Mouse (Mus musculus) midbrain, embryonic 11.5 days (tissue): ENCODE results near the gene Phospho1. TPM values are rescaled to one million over a fixed set of nuclear protein-coding genes. Genes with fewer than 3 reads are reported as not detected.

ENCODE experiments used
- ATAC-seq: fragments of 200-750 bp; cut with Nextera tagmentation; 2 replicates; pipeline ENCODE4 v1.8.0; 2017; ENCODE audit warnings: moderate TSS enrichment, moderate library complexity; ENCODE audit not compliant: low FRiP score
- DNase-seq: peaks from one replicate; pipeline ENCODE4 v3.0.0; 2015; ENCODE audit warnings: low spot score; ENCODE audit errors: missing footprints
- H3K27ac ChIP-seq: fragments of 300-500 bp; sonication (generic); 2 replicates; pipeline ENCODE4 v1.5.1; 2014; ENCODE audit warnings: low read depth, low read length
- H3K27me3 ChIP-seq: fragments of 300-500 bp; sonication (generic); 2 replicates; pipeline ENCODE4 v1.6.1; 2014; ENCODE audit warnings: mild to moderate bottlenecking, low read length, moderate library complexity, mixed read lengths; ENCODE audit not compliant: control insufficient read depth, insufficient read depth
- H3K36me3 ChIP-seq: fragments of 300-500 bp; sonication (generic); 2 replicates; pipeline ENCODE4 v1.6.1; 2014; ENCODE audit warnings: mild to moderate bottlenecking, low read length, moderate library complexity, mixed read lengths; ENCODE audit not compliant: control insufficient read depth, insufficient read depth
- H3K4me1 ChIP-seq: fragments of 300-500 bp; sonication (generic); 2 replicates; pipeline ENCODE4 v1.6.1; 2014; ENCODE audit warnings: low read length; ENCODE audit not compliant: control insufficient read depth, insufficient read depth
- H3K4me2 ChIP-seq: fragments of 300-500 bp; sonication (generic); 2 replicates; pipeline ENCODE4 v1.6.1; 2014; ENCODE audit warnings: mild to moderate bottlenecking, moderate library complexity
- H3K4me3 ChIP-seq: fragments of 300-500 bp; sonication (generic); 2 replicates; pipeline ENCODE4 v1.5.1; 2014; ENCODE audit warnings: low read depth, low read length
- H3K9ac ChIP-seq: fragments of 300-500 bp; sonication (generic); 2 replicates; pipeline ENCODE4 v1.6.1; 2014; ENCODE audit warnings: low read length
- H3K9me3 ChIP-seq: fragments of 300-500 bp; sonication (generic); 2 replicates; pipeline ENCODE4 v1.6.1; 2016; ENCODE audit warnings: low read length; ENCODE audit not compliant: control insufficient read depth
- WGBS: fragments of 180-500 bp; shearing (Covaris S2); extraction: QIAGEN DNeasy Blood & Tissue Kit; methylation state at CpG from one replicate; pipeline ENCODE4 v1.1.7; 2014; 5-methylcytosine and 5-hydroxymethylcytosine counted together
- polyA plus RNA-seq: library from polyadenylated mRNA; unstranded; fragments of >200 nt; fragmentation: Nextera tagmentation; extraction: Ambion mirVana; gene quantifications from 2 replicates; pipeline ENCODE4 v1.2.1, GENCODE M21; 2014

Gene Phospho1
- polyA plus RNA-seq, 1 experiment from 2014 or later = not detected

DNA sequence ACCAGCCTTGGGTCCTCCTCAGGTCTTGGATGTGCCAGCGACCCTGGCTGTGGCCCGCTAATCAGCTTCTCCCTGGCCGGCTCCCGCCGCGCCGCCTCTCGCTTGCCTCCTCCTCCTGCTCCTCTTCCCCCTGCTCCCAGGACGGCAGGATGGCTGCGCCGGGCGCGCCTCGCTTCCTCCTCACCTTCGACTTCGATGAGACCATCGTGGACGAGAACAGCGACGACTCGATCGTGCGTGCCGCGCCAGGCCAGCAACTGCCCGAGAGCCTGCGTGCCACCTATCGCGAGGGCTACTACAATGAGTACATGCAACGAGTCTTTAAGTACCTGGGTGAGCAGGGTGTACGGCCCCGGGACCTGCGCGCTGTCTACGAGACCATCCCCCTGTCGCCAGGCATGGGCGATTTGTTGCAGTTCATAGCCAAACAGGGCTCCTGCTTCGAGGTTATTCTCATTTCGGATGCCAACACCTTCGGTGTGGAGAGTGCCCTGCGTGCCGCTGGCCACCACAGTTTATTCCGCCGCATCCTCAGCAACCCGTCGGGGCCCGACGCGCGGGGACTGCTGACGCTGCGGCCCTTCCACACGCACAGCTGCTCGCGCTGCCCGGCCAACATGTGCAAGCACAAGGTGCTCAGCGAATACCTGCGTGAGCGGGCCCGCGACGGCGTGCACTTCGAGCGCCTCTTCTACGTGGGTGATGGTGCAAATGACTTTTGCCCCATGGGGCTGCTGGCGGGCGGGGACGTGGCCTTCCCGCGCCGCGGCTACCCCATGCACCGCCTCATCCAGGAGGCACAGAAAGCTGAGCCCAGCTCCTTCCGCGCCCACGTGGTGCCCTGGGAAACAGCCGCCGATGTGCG, 6.3 kb downstream of the Phospho1 start:
- H3K4me3 ChIP-seq = peak overlapping the region; percentile 14; the same call in 1 of the 2 replicates
- WGBS = 3% methylated on average over 80 of the region's 80 CpGs
- no peak overlapping the region for H3K27ac ChIP-seq
- ATAC-seq (no peak), DNase-seq (peak; percentile 93)
- peaks cover 87% of the 10 kb centered on the region for H3K27me3 ChIP-seq
- no peaks in the 10 kb centered on the region for H3K9me3 ChIP-seq
- no peak overlapping the region for H3K9ac ChIP-seq
- no peaks in the 10 kb centered on the region for H3K36me3 ChIP-seq
- H3K4me2 ChIP-seq = peak overlapping the region; percentile 31
- H3K4me1 ChIP-seq = peaks cover 16% of the 10 kb centered on the region

DNA sequence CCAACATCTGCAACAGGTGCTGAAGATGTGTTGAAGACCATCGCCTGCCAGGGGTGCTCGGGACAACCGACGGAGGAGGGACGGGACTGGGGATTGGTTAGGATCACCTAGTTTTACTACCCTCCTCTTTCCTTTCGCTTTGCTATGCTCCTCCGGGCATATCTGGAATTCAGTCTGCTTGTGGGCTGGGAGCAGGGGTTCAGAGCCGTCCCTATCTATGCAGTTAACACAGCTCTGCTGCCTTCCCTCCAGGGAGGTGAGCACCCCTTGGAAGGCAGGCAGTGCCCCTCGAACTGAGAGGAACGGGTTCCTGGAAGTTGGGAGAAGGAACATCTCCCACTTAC, 6.9 kb downstream of the Phospho1 start:
- Histone ChIP-seq H3K27me3 (peaks cover 93% of the 10 kb centered on the region), H3K9ac (no peak overlapping the region), H3K4me3 (0 out of 2 replicates have a peak overlapping the region, but pooled peaks have one; percentile 7), H3K4me2 (peak overlapping the region; percentile 31), H3K9me3 (no peaks in the 10 kb centered on the region), H3K36me3 (no peaks in the 10 kb centered on the region), H3K4me1 (peaks cover 16% of the 10 kb centered on the region), H3K27ac (no peak overlapping the region)
- no peak for ATAC-seq
- WGBS = 7% methylated on average over 10 of the region's 10 CpGs
- peak; percentile 91 for DNase-seq

DNA sequence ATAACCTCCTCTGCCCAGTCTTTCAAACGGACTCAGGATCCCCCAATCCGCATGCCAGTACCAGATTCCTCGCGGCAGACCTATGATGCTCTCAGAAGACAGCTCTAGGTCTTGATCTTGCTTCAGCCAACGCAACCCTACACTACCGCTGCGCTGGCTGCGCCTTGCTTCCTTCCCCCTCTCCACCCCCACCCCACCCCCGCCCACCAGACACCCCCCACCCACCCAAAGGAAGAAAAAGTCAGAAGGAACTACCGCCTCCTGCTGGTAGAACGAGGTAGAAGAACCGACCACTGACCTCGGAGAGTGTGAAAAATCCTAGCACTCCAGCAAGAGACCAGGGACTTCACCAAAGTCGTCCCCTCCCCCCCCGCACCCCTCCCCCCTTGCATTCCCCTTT, 7.3 kb downstream of the Phospho1 start:
- Histone ChIP-seq H3K9me3 (no peaks in the 10 kb centered on the region), H3K36me3 (no peaks in the 10 kb centered on the region), H3K27me3 (peaks cover 92% of the 10 kb centered on the region), H3K4me3 (no peak overlapping the region), H3K4me1 (peaks cover 16% of the 10 kb centered on the region), H3K4me2 (no peak overlapping the region), H3K9ac (no peak overlapping the region), H3K27ac (no peak overlapping the region)
- no peak for ATAC-seq
- WGBS = 4% methylated on average over 15 of the region's 15 CpGs
- DNase-seq = no peak

DNA sequence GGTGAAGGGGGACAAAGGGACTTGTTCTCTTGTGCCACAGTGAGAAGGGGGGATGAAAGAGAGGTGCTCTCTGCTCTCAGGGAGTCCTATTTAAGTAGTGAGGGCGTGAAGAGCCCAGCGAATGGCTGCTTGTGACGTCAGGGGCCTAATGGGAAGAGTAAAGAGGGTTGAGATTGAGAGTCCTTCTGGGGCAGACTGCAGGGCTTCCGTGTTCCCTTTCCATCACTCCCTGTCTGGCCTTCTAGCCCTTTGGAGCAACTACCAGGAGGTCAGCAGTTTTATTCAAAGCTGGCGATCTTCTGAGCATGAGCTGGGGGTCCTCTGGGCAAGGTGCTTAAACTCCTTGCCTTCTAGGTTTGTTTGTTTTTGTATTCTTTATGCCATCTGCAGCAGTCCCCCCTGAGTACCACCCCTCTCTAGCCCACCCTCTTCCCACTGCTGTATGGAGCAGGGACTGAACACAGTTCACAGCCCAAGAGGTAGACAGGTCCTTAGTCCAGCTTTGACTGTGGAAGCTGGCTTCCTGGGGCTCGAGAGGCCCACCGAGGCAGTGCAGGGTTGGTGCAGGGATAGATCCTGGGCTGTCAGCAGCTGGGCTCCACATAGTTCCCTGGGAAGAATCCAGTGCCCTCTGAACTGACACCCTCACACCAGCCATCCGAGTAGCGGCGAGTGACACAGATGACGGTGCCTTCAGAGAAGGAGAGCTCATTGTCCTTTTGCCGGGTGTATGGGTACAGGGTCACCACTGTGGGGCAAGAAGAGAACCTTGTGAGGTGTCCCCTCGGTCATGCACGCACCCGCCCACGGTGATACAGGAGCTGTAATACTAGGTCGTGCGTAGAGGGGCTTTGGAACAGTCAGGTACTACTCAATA, 8.1 kb downstream of the Phospho1 start:
- no peak for ATAC-seq
- H3K4me1 ChIP-seq = peaks cover 16% of the 10 kb centered on the region

DNA sequence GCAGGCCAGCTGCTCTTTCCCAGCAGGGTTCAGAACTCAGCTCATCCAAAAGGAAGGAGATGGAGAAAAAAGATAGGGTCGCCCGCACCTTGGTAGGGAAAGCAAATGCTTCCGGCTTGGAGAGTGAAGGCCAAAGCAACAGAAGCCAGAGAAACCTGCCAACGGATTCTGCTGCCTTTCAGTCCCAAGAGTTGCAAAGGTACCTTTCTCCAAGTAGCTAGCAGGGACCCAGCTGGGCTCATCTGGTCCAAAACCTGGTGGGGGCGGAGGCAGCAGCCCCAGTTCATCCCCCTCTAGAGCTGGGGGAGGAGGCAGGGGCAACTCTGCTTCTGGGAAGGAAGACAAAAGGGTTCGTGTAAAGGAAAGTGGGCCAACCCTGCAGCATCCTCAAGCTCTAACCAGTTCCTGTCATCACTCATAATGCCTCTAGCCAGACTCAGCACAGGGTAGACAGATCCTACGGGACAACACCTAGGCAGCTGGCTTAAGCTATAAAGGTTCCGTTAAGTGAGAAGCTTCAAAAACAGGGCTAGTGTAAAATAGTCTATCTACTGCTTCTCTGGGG, 8.8 kb downstream of the Phospho1 start:
- peak; percentile 86 for DNase-seq
- no peak overlapping the region for H3K9ac ChIP-seq
- no peak overlapping the region for H3K27ac ChIP-seq
- no peak overlapping the region for H3K4me3 ChIP-seq
- no peak for ATAC-seq
- no peak overlapping the region for H3K4me2 ChIP-seq
- H3K4me1 ChIP-seq = peaks cover 16% of the 10 kb centered on the region
- 24% methylated on average over 8 of the region's 8 CpGs for WGBS
- no peaks in the 10 kb centered on the region for H3K36me3 ChIP-seq
- H3K27me3 ChIP-seq = peaks cover 83% of the 10 kb centered on the region
- no peaks in the 10 kb centered on the region for H3K9me3 ChIP-seq

More for the DNA sequence above, 8.1 kb downstream of the Phospho1 start:
- DNase-seq = peak; percentile 90
- Histone ChIP-seq H3K36me3 (no peaks in the 10 kb centered on the region), H3K27me3 (peaks cover 86% of the 10 kb centered on the region), H3K4me3 (no peak overlapping the region), H3K9ac (no peak overlapping the region), H3K9me3 (no peaks in the 10 kb centered on the region), H3K4me2 (no peak overlapping the region), H3K27ac (no peak overlapping the region)
- WGBS = 36% methylated on average over 18 of the region's 18 CpGs

DNA sequence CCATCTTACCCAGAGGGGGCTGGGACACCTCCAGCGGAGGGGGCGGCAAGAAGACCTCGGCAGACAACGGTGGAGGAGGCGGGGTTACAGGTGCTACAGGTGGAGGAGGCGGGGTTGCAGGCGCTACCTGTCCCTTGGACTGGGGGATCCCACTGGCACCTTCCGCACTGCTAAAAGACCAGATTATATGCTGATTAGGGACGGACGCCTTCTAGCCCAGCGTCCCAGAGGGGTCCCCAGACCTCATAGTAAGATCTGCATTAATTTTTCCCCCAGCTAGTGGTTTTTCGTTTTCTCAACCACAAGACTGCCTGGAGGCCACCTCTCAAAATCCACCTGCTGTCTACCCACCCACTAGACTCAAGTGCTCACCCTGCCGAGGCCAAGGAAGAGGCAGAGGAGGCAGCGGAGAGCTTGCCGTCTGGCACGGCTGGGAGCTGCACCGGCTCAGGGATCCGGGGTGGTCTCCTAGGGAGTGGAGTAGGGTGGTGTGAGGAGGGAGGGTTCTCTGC, 9.4 kb downstream of the Phospho1 start:
- DNase-seq = no peak
- Histone ChIP-seq H3K4me1 (peaks cover 16% of the 10 kb centered on the region), H3K9ac (no peak overlapping the region), H3K36me3 (no peaks in the 10 kb centered on the region), H3K27me3 (peaks cover 77% of the 10 kb centered on the region), H3K4me2 (no peak overlapping the region), H3K27ac (no peak overlapping the region), H3K9me3 (no peaks in the 10 kb centered on the region), H3K4me3 (no peak overlapping the region)
- WGBS = 8% methylated on average over 18 of the region's 18 CpGs
- ATAC-seq = no peak

DNA sequence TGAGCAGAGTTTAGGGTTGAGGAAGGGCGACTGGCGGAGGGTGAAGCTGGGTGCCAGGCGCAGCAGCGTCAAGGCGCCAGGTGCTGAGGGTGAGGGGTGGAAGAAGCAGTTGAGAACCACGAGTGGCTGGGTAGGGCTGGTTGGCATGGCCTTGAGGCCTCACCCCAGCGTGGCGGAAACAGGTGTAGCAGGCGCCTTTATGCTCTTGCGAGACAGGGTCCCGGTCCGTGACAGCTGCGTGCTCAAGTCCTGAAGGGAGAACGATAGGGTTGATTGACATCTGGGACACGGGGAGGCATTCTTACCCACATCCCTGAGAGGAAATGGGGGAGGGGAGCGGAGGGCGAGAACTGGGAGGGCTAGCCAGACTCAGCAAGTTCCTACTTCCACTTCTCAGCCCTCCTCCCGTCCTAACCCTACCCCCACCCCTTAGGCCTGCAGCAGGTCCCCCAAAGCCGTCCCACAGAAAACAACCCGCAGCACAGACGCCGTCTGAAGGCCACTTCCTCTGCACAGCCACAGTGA, 9.9 kb downstream of the Phospho1 start:
- peaks cover 16% of the 10 kb centered on the region for H3K4me1 ChIP-seq
- ATAC-seq = no peak
- H3K4me3 ChIP-seq = no peak overlapping the region
- no peak overlapping the region for H3K27ac ChIP-seq
- no peaks in the 10 kb centered on the region for H3K9me3 ChIP-seq
- H3K27me3 ChIP-seq = peaks cover 72% of the 10 kb centered on the region
- no peak overlapping the region for H3K9ac ChIP-seq
- H3K36me3 ChIP-seq = no peaks in the 10 kb centered on the region
- H3K4me2 ChIP-seq = no peak overlapping the region
- peak; percentile 90 for DNase-seq
- WGBS = 4% methylated on average over 22 of the region's 22 CpGs

DNA sequence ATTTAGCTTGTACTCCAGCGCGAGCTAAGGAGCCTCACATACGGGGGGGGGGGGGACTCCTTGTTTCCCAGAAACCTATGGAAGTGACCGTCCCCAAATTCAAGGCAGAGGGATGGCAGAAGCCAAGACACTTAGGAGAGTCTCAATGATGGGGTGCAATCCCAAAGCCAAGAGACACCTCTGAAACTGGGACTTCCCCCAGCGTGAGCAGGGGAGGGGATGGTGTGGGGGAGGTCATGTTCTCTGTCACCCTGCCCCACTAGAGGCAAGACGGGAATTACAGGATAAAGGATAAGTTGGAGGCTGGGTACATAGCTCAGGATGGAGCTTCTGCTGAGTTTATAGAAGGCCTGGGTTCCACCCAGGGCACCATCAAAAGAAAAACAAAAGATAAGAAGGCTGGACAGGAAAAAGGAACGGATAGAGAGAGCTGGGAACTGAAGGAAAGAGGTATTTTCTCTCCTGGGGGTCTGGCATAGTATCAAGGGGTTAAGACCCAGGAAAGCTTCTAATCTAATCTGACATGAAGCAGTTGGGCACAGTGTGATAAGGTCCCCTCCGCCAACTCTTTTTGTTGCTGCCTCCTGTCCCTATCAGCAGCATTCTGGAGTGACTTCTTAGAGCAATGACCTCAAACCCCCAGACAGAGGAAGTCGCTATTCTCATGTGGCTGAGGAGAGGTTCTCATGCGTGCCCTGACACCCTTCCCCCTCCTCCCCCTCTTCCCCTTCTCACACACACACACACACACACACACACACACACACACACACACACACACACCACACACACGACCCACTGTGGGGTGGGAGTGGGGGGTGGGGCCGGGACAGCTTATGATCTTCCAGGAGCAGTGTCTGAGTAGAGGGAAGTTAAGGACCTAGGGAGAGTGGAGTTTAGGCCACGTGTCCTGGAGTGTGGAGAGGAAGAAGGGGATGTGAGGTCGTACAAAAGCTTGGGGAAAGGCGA, 10.7 kb downstream of the Phospho1 start:
- ATAC-seq (no peak), DNase-seq (peak; percentile 83)
- Histone ChIP-seq H3K9me3 (no peaks in the 10 kb centered on the region), H3K9ac (no peak overlapping the region), H3K27me3 (peaks cover 64% of the 10 kb centered on the region), H3K4me2 (no peak overlapping the region), H3K36me3 (no peaks in the 10 kb centered on the region), H3K4me3 (no peak overlapping the region), H3K27ac (no peak overlapping the region), H3K4me1 (peaks cover 16% of the 10 kb centered on the region)
- 24% methylated on average over 15 of the region's 15 CpGs for WGBS
